ENCODE assay signal across 7 mouse cellular contexts in the genomic region with DNA sequence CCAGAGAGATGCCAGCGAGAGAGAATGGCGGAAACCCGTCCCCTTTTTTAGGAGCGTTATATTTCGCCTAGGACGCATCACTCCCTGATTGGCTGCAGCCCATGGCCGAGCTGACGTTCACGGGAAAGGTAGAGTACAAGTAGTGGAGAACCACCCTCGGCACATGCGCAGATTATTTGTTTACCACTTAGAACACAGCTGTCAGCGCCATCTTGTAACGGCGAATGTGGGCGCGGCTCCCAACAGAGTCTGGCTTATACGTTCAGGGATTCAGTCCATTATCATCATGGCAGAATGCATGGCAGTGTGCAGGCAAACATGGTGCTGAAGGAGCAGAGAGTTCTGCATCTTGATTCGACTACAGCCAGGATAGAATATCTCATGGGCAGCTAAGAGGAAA.
DNase-seq lines count a peak whose midpoint lies in the region; ATAC-seq and TF ChIP-seq lines count a peak whose summit lies in the region.
"Not testable (repeated sequence)": the region's sequence is repeated elsewhere in the genome, so short reads cannot be mapped to it uniquely, and the experiment has no call there.

No protein-coding gene starts in this region.

- DNase-seq in brain, adult 2 months (ENCODE audit: low read depth, low spot score), result peak; percentile 2
- DNase-seq in cerebellum, adult 2 months, result peak in 1 of 2 experiments; percentile 2
- DNase-seq in layer of hippocampus, adult 9-11 months, result peak; percentile 2

- not testable (repeated sequence) for H3K9me3 ChIP-seq in forebrain, embryonic 13.5 days (replicated peaks); forebrain, embryonic 16.5 days (ENCODE audit: control insufficient read depth, low read length); midbrain, embryonic 15.5 days; neural tube, embryonic 12.5 days

- H3K9ac ChIP-seq in forebrain, embryonic 13.5 days; forebrain, embryonic 16.5 days (replicated peaks; ENCODE audit: low read depth, low read length); midbrain, embryonic 15.5 days; neural tube, embryonic 12.5 days: not testable (repeated sequence)

- H3K36me3 ChIP-seq in forebrain, embryonic 13.5 days (ENCODE audit: poor library complexity, severe bottlenecking); forebrain, embryonic 16.5 days (ENCODE audit: control insufficient read depth, insufficient read depth); midbrain, embryonic 15.5 days (replicated peaks); neural tube, embryonic 12.5 days: not testable (repeated sequence)

- TF ChIP-seq CTCF in cerebellum, adult 2 months (IDR thresholded peaks at IDR 0.05; ENCODE audit: borderline replicate concordance, insufficient read depth, low read depth, low read length), result not testable (repeated sequence)

- peak overlapping the region; percentile 26 for H3K4me3 ChIP-seq in cerebellum, adult 2 months (replicated peaks; ENCODE audit: insufficient read depth, low read depth, low read length)
- not testable (repeated sequence) for H3K4me3 ChIP-seq in forebrain, embryonic 13.5 days; forebrain, embryonic 16.5 days (replicated peaks; ENCODE audit: low read length); midbrain, embryonic 15.5 days; neural tube, embryonic 12.5 days

- not testable (repeated sequence) for H3K27me3 ChIP-seq in cerebellum, adult 2 months (ENCODE audit: control insufficient read depth, insufficient read depth, low read length); forebrain, embryonic 13.5 days; forebrain, embryonic 16.5 days (replicated peaks; ENCODE audit: control insufficient read depth, insufficient read depth, low read length); midbrain, embryonic 15.5 days (replicated peaks); neural tube, embryonic 12.5 days (replicated peaks)

- not testable (repeated sequence) for H3K4me2 ChIP-seq in forebrain, embryonic 13.5 days; forebrain, embryonic 16.5 days (ENCODE audit: low read length); midbrain, embryonic 15.5 days; neural tube, embryonic 12.5 days (replicated peaks)

- ATAC-seq in forebrain, embryonic 13.5 days, result peak; percentile 33; the same call in 1 of the 2 replicates
- ATAC-seq in forebrain, embryonic 16.5 days, result peak; percentile 45
- ATAC-seq in midbrain, embryonic 15.5 days (replicated peaks), result peak; percentile 45; the same call in 1 of the 2 replicates
- ATAC-seq in neural tube, embryonic 12.5 days (ENCODE audit: low FRiP score, low read depth), result peak; percentile 33; the same call in 1 of the 2 replicates

- H3K4me1 ChIP-seq in cerebellum, adult 2 months (ENCODE audit: control insufficient read depth, insufficient read depth, low read length); forebrain, embryonic 13.5 days; forebrain, embryonic 16.5 days (replicated peaks; ENCODE audit: control insufficient read depth, insufficient read depth, low read length); midbrain, embryonic 15.5 days; neural tube, embryonic 12.5 days: not testable (repeated sequence)

- H3K27ac ChIP-seq in cerebellum, adult 2 months (ENCODE audit: insufficient read depth, low read length); forebrain, embryonic 13.5 days; forebrain, embryonic 16.5 days (ENCODE audit: low read length); midbrain, embryonic 15.5 days; neural tube, embryonic 12.5 days: not testable (repeated sequence)

- WGBS in cerebellum, adult 2 months, result 61% methylated on average over 11 of the region's 18 CpGs
- 76% methylated on average over 14 of the region's 18 CpGs for WGBS in forebrain, embryonic 13.5 days
- WGBS in forebrain, embryonic 16.5 days, result 80% methylated on average over 7 of the region's 18 CpGs
- 78% methylated on average over 15 of the region's 18 CpGs for WGBS in midbrain, embryonic 15.5 days
- 63% methylated on average over 17 of the region's 18 CpGs for WGBS in neural tube, embryonic 12.5 days

- TF ChIP-seq POLR2A in cerebellum, adult 2 months (IDR thresholded peaks at IDR 0.05; ENCODE audit: borderline replicate concordance, insufficient read depth, low read length), result not testable (repeated sequence)
